Mouse (Mus musculus) T-cell, adult 2 months (primary cell): ENCODE data around the gene Rgl2.
A peak's percentile ranks its signal among the peaks of the same experiment; 100 is the strongest.

Experiments used
- DNase-seq: peaks from one replicate; pipeline ENCODE4 v3.0.0; 2022; ENCODE audit warnings: low spot score

Gene Rgl2

GRCm38 (mm10) chr17:33968489-33968888 lies 39.1 kb downstream of the Rgl2 start:
- peak; percentile 77 for DNase-seq

- DNase-seq, result peak; percentile 73
Measured at GRCm38 (mm10) chr17:33968927-33969326, 39.6 kb downstream of the Rgl2 start.

GRCm38 (mm10) chr17:33969394-33969793 lies 40.1 kb downstream of the Rgl2 start:
- DNase-seq, result no peak

- no peak for DNase-seq
Measured at GRCm38 (mm10) chr17:33972691-33973090, 43.3 kb downstream of the Rgl2 start.

GRCm38 (mm10) chr17:33973572-33973971 lies 44.2 kb downstream of the Rgl2 start:
- DNase-seq, result no peak

- no peak for DNase-seq
Measured at GRCm38 (mm10) chr17:33977861-33978557, 48.7 kb downstream of the Rgl2 start.

GRCm38 (mm10) chr17:33978631-33979031 lies 49.3 kb downstream of the Rgl2 start:
- peak; percentile 81 for DNase-seq

GRCm38 (mm10) chr17:33979512-33980050 lies 50.2 kb downstream of the Rgl2 start:
- DNase-seq, result no peak

GRCm38 (mm10) chr17:33980181-33981035 lies 51.1 kb downstream of the Rgl2 start:
- no peak for DNase-seq

GRCm38 (mm10) chr17:33981192-33981909 lies 52.0 kb downstream of the Rgl2 start:
- DNase-seq, result peak; percentile 94

GRCm38 (mm10) chr17:33982136-33982535 lies 52.8 kb downstream of the Rgl2 start:
- peak; percentile 66 for DNase-seq
